8 mouse cellular contexts compared by ENCODE assay signal in genomic region chr10:59898180-59898778, GRCm38 (mm10). TPM values are rescaled to one million over a fixed set of nuclear protein-coding genes. Genes with fewer than 3 reads are reported as not detected.
DNase-seq lines count a peak whose midpoint lies in the region; ATAC-seq and TF ChIP-seq lines count a peak whose summit lies in the region.

No protein-coding gene starts in this region.

- 26% methylated on average over 9 of the region's 9 CpGs for WGBS in hindbrain, postnatal 0 days
- WGBS in midbrain, postnatal 0 days = 37% methylated on average over 9 of the region's 9 CpGs

- H3K4me1 ChIP-seq in embryonic fibroblast, embryonic 13.5 days (ENCODE audit: control insufficient read depth, insufficient read depth, low read length) = peaks cover 17% of the 10 kb centered on the region
- peaks cover 33% of the 10 kb centered on the region for H3K4me1 ChIP-seq in hindbrain, postnatal 0 days (ENCODE audit: insufficient read depth, low read length)
- H3K4me1 ChIP-seq in midbrain, postnatal 0 days (ENCODE audit: insufficient read depth, low read length) = peaks cover 44% of the 10 kb centered on the region

- no peak overlapping the region; the same call in 1 of the 2 replicates for H3K9ac ChIP-seq in hindbrain, postnatal 0 days (replicated peaks; ENCODE audit: low read length)
- peak overlapping the region; percentile 33; the same call in 1 of the 2 replicates for H3K9ac ChIP-seq in midbrain, postnatal 0 days (replicated peaks; ENCODE audit: low read length, poor library complexity, severe bottlenecking)

- H3K27ac ChIP-seq in embryonic fibroblast, embryonic 13.5 days (ENCODE audit: insufficient read depth, low read length) = peak overlapping the region; percentile 15; the same call in 1 of the 2 replicates
- H3K27ac ChIP-seq in hindbrain, postnatal 0 days = peak overlapping the region; percentile 97
- H3K27ac ChIP-seq in midbrain, postnatal 0 days (ENCODE audit: low read depth, low read length) = peak overlapping the region; percentile 93

- ATAC-seq in hindbrain, postnatal 0 days = no peak
- no peak for ATAC-seq in midbrain, postnatal 0 days (ENCODE audit: low FRiP score)

- H3K9me3 ChIP-seq in hindbrain, postnatal 0 days (ENCODE audit: low read length) = no peaks in the 10 kb centered on the region
- no peaks in the 10 kb centered on the region for H3K9me3 ChIP-seq in midbrain, postnatal 0 days (ENCODE audit: low read length)

- TF ChIP-seq CTCF in embryonic fibroblast, embryonic 13.5 days (IDR thresholded peaks at IDR 0.05; ENCODE audit: borderline replicate concordance, insufficient read depth, low read length) = no peak
- TF ChIP-seq CTCF in hindbrain, postnatal 0 days (IDR thresholded peaks at IDR 0.05; ENCODE audit: low read depth) = no peak
- TF ChIP-seq CTCF in midbrain, postnatal 0 days (IDR thresholded peaks at IDR 0.05) = no peak

- peaks cover 17% of the 10 kb centered on the region; the same call in 1 of the 2 replicates for H3K36me3 ChIP-seq in hindbrain, postnatal 0 days (ENCODE audit: insufficient read depth, low read length)
- H3K36me3 ChIP-seq in midbrain, postnatal 0 days (ENCODE audit: insufficient read depth, low read length) = peaks cover 20% of the 10 kb centered on the region

- no peak overlapping the region for H3K4me2 ChIP-seq in hindbrain, postnatal 0 days (ENCODE audit: low read depth, low read length)
- no peak overlapping the region for H3K4me2 ChIP-seq in midbrain, postnatal 0 days (ENCODE audit: low read depth, low read length, poor library complexity, severe bottlenecking)

- peak; percentile 31 to 49 for DNase-seq in left cerebral cortex, postnatal 14 days (ENCODE audit: low spot score in 2 of 2)
- DNase-seq in left cerebral cortex, adult 11 months (ENCODE audit: low spot score) = no peak
- DNase-seq in hindbrain, postnatal 0 days (ENCODE audit: low spot score) = peak; percentile 55
- DNase-seq in midbrain, postnatal 0 days (ENCODE audit: low spot score) = peak; percentile 56
- no peak for DNase-seq in urinary bladder, adult 18-20 months (ENCODE audit: low spot score in 2 of 2)
- DNase-seq in layer of hippocampus, adult 11-12 months (ENCODE audit: low spot score) = no peak
- DNase-seq in right cerebral cortex, postnatal 25 days = no peak

- intact Hi-C loops in left cerebral cortex, postnatal 14 days (cut with DNase I) = loop anchor here (5.0 to 10.0 kb wide), 3 partner anchors 207 to 347 kb away; partner anchors contain the start of gene Spock2

- no peaks in the 10 kb centered on the region for H3K27me3 ChIP-seq in hindbrain, postnatal 0 days (ENCODE audit: insufficient read depth, low read length)
- no peaks in the 10 kb centered on the region for H3K27me3 ChIP-seq in midbrain, postnatal 0 days (ENCODE audit: insufficient read depth, low read length)

- no peak overlapping the region for H3K4me3 ChIP-seq in embryonic fibroblast, embryonic 13.5 days (ENCODE audit: insufficient read depth, low read length)
- H3K4me3 ChIP-seq in hindbrain, postnatal 0 days (ENCODE audit: low read length) = no peak overlapping the region
- H3K4me3 ChIP-seq in midbrain, postnatal 0 days (ENCODE audit: low read depth, low read length) = no peak overlapping the region

- no peak for TF ChIP-seq POLR2A in embryonic fibroblast, embryonic 13.5 days (IDR thresholded peaks at IDR 0.05; ENCODE audit: low read depth, low read length)

RNA-seq across cellular contexts. Expression of gene Dnajb12, which starts 18.9 kb away (rescaled TPM):
- total RNA-seq in left cerebral cortex, postnatal 14 days (2021) = 10 to 100 TPM; 46.3 to 50.6 TPM
- 31.5 and 36.2 TPM in 2 replicates for polyA plus RNA-seq in embryonic fibroblast, embryonic 13.5 days (2011; ENCODE audit: insufficient read length, low read depth, missing spikeins)
- total RNA-seq in hindbrain, postnatal 0 days (2014; rRNA removed) = 45.1 and 56.8 TPM in 2 replicates
- 25.5 and 26.4 TPM in 2 replicates for polyA plus RNA-seq in hindbrain, postnatal 0 days (2015; fragmentation: Nextera tagmentation; extraction: Ambion mirVana)
- 47.9 and 51.6 TPM in 2 replicates for total RNA-seq in midbrain, postnatal 0 days (2014; rRNA removed)
- polyA plus RNA-seq in midbrain, postnatal 0 days (2015; fragmentation: Nextera tagmentation; extraction: Ambion mirVana) = 25.7 and 26.3 TPM in 2 replicates

RNA-seq across cellular contexts. Expression of gene Ddit4, which starts 53.4 kb away (rescaled TPM):
- 10 to 100 TPM; 52.5 to 76.3 TPM for total RNA-seq in left cerebral cortex, postnatal 14 days (2021)
- polyA plus RNA-seq in embryonic fibroblast, embryonic 13.5 days (2011; ENCODE audit: insufficient read length, low read depth, missing spikeins) = 150 and 156 TPM in 2 replicates
- 55.9 and 76.6 TPM in 2 replicates for total RNA-seq in hindbrain, postnatal 0 days (2014; rRNA removed)
- 55.2 and 56.9 TPM in 2 replicates for polyA plus RNA-seq in hindbrain, postnatal 0 days (2015; fragmentation: Nextera tagmentation; extraction: Ambion mirVana)
- 56.6 and 57.5 TPM in 2 replicates for total RNA-seq in midbrain, postnatal 0 days (2014; rRNA removed)
- 43.4 and 43.6 TPM in 2 replicates for polyA plus RNA-seq in midbrain, postnatal 0 days (2015; fragmentation: Nextera tagmentation; extraction: Ambion mirVana)

Comparison
In these comparisons a context has a peak if more than half of its experiments do, and no peak if none do; other contexts are left out.
1. DNase-seq: peak in left cerebral cortex, postnatal 14 days (2 of 2), hindbrain, postnatal 0 days (single experiment) and midbrain, postnatal 0 days (single experiment); none in left cerebral cortex, adult 11 months (single experiment), urinary bladder, adult 18-20 months (0 of 2), layer of hippocampus, adult 11-12 months (single experiment) and right cerebral cortex, postnatal 25 days (single experiment).
2. H3K27ac ChIP-seq: peak in every context shown above with its lines; median percentile 97 in hindbrain, postnatal 0 days; 93 in midbrain, postnatal 0 days; 15 in embryonic fibroblast, embryonic 13.5 days.